Mouse (Mus musculus): ENCODE data around the gene Otp. TPM values are rescaled to one million over a fixed set of nuclear protein-coding genes. Genes with fewer than 3 reads are reported as not detected.

Otp gene
- polyA plus RNA-seq (2014; fragmentation: Nextera tagmentation; extraction: Ambion mirVana) = not detected in 2 replicates

DNA sequence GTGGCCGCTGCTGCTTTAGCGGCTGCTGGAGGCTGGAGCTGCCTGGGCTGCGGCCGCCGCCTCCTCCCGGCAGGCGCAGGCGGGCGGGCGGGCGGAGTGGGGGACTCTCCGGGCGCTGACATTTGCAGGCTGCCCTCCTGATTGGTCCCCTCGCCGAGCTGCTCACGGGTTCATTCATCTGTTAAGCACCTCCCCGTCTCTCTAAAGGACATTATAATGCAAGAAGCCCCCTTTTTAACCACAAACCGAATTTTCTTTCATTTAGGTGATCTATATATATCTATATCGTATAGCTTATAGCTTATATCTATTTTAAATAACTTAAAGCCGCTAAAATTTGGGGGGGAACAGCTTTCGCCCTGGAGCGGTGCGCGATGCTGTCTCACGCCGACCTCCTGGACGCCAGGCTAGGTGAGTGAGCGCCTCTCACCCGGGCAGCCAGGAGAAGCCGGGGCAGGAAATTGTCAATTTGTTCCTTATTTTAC, at the start of gene Otp:
TSS of gene Otp (plus strand) at position 207 of the 485 bp plus-strand sequence.
- ATAC-seq (ENCODE audit: low read depth) (no peak), DNase-seq (ENCODE audit: low spot score) (no peak)
- Histone ChIP-seq H3K36me3 (ENCODE audit: control insufficient read depth, insufficient read depth, low read length) (no peaks in the 10 kb centered on the region), H3K9me3 (ENCODE audit: control insufficient read depth, low read length) (no peaks in the 10 kb centered on the region), H3K4me2 (ENCODE audit: low read depth, low read length) (no peak within 1 kb of the TSS), H3K27me3 (replicated peaks; ENCODE audit: control insufficient read depth, insufficient read depth, low read length) (peaks cover 90% of the 10 kb centered on the region), H3K9ac (ENCODE audit: low read depth, low read length) (no peak within 1 kb of the TSS), H3K4me3 (ENCODE audit: low read depth, low read length) (no peak within 1 kb of the TSS), H3K4me1 (ENCODE audit: control insufficient read depth, insufficient read depth, low read length) (no peaks in the 10 kb centered on the region), H3K27ac (replicated peaks; ENCODE audit: low read depth, low read length) (no peak within 1 kb of the TSS)
- under 1% methylated on average over 23 of the region's 30 CpGs for WGBS

DNA sequence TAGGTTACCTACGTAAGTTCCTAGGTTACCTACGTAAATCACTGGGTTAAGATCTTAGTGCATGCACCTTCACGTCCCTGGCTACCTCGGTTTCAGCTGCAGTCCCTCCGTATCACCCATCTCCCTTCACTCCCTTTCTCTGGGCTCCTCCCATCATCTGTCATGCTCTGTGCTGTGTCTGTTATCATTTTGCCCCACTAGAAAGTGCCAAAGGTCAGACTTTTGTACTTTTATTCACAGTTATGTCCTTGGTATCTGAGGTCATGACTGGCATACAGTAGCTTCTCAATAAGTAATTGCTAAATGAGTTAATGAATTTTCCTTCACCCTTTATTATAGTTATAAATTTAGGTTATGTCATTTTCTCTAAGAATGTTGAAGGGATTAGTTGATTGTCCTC, 49.0 kb upstream of the Otp start:
- Histone ChIP-seq H3K4me2 (ENCODE audit: low read depth, low read length) (no peak overlapping the region), H3K9me3 (ENCODE audit: control insufficient read depth, low read length) (no peaks in the 10 kb centered on the region), H3K9ac (ENCODE audit: low read depth, low read length) (no peak overlapping the region), H3K4me1 (ENCODE audit: control insufficient read depth, insufficient read depth, low read length) (0 out of 2 replicates have a peak, but pooled peaks cover 5% of the 10 kb centered on the region), H3K4me3 (ENCODE audit: low read depth, low read length) (no peak overlapping the region), H3K36me3 (ENCODE audit: control insufficient read depth, insufficient read depth, low read length) (no peaks in the 10 kb centered on the region; the same call in 1 of the 2 replicates), H3K27me3 (replicated peaks; ENCODE audit: control insufficient read depth, insufficient read depth, low read length) (no peaks in the 10 kb centered on the region), H3K27ac (replicated peaks; ENCODE audit: low read depth, low read length) (no peak overlapping the region)
- ATAC-seq (ENCODE audit: low read depth) (no peak), DNase-seq (ENCODE audit: low spot score) (no peak)
- 91% methylated on average over 5 of the region's 5 CpGs for WGBS

DNA sequence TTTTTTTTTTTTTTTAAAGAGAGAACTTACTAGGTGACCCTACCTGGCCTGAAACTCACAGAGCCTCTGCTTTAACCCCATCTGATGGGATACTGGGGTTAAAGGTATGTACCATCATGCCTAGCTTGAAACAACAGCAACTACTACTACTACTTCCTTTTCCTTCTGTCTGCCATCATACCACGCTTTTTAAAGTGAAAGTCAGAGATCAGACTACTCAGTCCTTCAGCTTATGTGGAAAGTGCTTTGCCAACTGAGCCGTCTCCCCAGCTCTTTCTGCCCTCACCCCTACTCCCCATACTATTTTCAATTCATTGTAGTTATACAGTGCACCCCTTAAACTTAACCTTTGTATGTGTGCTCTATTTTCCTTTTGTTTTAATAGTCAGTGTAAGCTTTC, 48.4 kb upstream of the Otp start:
- no peak overlapping the region for H3K27ac ChIP-seq (replicated peaks; ENCODE audit: low read depth, low read length)
- no peak overlapping the region for H3K9ac ChIP-seq (ENCODE audit: low read depth, low read length)
- ATAC-seq (ENCODE audit: low read depth) (no peak), DNase-seq (ENCODE audit: low spot score) (no peak)
- H3K9me3 ChIP-seq (ENCODE audit: control insufficient read depth, low read length) = no peaks in the 10 kb centered on the region
- H3K4me2 ChIP-seq (ENCODE audit: low read depth, low read length) = no peak overlapping the region
- H3K36me3 ChIP-seq (ENCODE audit: control insufficient read depth, insufficient read depth, low read length) = no peaks in the 10 kb centered on the region; the same call in 1 of the 2 replicates
- WGBS = 71% methylated on average over 2 of the region's 2 CpGs
- 0 out of 2 replicates have a peak, but pooled peaks cover 5% of the 10 kb centered on the region for H3K4me1 ChIP-seq (ENCODE audit: control insufficient read depth, insufficient read depth, low read length)
- no peak overlapping the region for H3K4me3 ChIP-seq (ENCODE audit: low read depth, low read length)
- H3K27me3 ChIP-seq (replicated peaks; ENCODE audit: control insufficient read depth, insufficient read depth, low read length) = no peaks in the 10 kb centered on the region

DNA sequence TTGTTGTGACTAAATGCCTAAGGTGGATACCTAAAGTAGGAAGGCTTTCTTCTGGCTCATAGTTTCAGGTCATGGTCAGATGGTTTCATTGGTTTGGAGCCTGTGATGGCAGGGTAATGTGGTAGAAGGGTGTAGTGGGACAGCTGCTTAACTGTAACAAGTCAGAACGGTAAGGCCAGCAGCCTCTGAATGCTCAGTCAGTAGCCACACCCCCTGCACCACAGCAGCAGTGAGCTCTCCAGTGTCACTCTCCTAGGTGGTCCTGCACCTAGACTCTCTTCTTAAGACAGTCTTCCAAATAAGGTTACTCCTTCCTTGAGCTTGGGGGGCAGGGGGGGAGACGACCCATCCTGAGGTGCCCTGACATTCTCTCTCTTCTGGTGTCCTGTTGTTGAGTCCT, 47.6 kb upstream of the Otp start:
- H3K4me1 ChIP-seq (ENCODE audit: control insufficient read depth, insufficient read depth, low read length) = 0 out of 2 replicates have a peak, but pooled peaks cover 5% of the 10 kb centered on the region
- no peak overlapping the region for H3K27ac ChIP-seq (replicated peaks; ENCODE audit: low read depth, low read length)
- no peak overlapping the region for H3K9ac ChIP-seq (ENCODE audit: low read depth, low read length)
- H3K36me3 ChIP-seq (ENCODE audit: control insufficient read depth, insufficient read depth, low read length) = peaks cover 7% of the 10 kb centered on the region
- H3K9me3 ChIP-seq (ENCODE audit: control insufficient read depth, low read length) = no peaks in the 10 kb centered on the region
- ATAC-seq (ENCODE audit: low read depth) = no peak
- 29% methylated on average over 2 of the region's 2 CpGs for WGBS
- H3K4me2 ChIP-seq (ENCODE audit: low read depth, low read length) = no peak overlapping the region
- no peaks in the 10 kb centered on the region for H3K27me3 ChIP-seq (replicated peaks; ENCODE audit: control insufficient read depth, insufficient read depth, low read length)
- peak; percentile 14 for DNase-seq (ENCODE audit: low spot score)
- H3K4me3 ChIP-seq (ENCODE audit: low read depth, low read length) = no peak overlapping the region

DNA sequence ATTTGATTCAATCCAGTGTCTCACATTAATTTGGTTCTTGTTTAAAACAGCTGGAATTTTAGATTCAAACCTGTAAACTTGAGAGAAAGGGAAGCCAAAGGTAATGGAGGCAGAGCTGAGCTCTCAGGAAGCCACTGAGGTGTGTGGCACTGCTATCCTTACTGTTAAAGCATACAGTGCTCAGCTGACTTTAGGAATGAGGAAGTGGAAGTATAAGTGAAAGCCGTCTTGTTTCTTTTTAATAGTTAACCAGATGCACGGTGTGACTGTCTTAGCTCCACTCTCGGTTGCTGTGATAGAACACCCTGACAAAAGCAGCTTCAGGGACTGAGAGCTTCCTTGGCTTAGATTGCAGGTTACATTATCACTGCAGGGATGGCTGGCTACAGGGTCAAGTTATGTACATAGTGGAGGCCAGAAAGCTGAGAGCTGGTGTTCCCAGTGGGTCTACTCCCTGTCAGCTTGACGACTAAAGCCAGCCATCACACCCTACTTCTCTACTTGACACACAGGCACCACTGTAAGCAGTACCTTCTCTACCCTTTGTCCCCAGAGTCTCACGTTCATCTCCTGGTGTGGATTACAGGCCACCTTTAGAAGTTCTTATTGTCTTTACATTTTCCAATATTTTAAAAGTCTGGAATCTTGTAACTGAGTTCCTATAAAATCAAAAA, 37.2 kb upstream of the Otp start:
- DNase-seq (ENCODE audit: low spot score) (no peak), ATAC-seq (ENCODE audit: low read depth) (peak; percentile 55)
- Histone ChIP-seq H3K36me3 (ENCODE audit: control insufficient read depth, insufficient read depth, low read length) (peaks cover 58% of the 10 kb centered on the region), H3K4me3 (ENCODE audit: low read depth, low read length) (no peak overlapping the region), H3K9me3 (ENCODE audit: control insufficient read depth, low read length) (no peaks in the 10 kb centered on the region), H3K9ac (ENCODE audit: low read depth, low read length) (no peak overlapping the region), H3K4me1 (ENCODE audit: control insufficient read depth, insufficient read depth, low read length) (no peaks in the 10 kb centered on the region), H3K27me3 (replicated peaks; ENCODE audit: control insufficient read depth, insufficient read depth, low read length) (no peaks in the 10 kb centered on the region), H3K27ac (replicated peaks; ENCODE audit: low read depth, low read length) (no peak overlapping the region), H3K4me2 (ENCODE audit: low read depth, low read length) (no peak overlapping the region)
- WGBS = 63% methylated on average over 5 of the region's 5 CpGs

DNA sequence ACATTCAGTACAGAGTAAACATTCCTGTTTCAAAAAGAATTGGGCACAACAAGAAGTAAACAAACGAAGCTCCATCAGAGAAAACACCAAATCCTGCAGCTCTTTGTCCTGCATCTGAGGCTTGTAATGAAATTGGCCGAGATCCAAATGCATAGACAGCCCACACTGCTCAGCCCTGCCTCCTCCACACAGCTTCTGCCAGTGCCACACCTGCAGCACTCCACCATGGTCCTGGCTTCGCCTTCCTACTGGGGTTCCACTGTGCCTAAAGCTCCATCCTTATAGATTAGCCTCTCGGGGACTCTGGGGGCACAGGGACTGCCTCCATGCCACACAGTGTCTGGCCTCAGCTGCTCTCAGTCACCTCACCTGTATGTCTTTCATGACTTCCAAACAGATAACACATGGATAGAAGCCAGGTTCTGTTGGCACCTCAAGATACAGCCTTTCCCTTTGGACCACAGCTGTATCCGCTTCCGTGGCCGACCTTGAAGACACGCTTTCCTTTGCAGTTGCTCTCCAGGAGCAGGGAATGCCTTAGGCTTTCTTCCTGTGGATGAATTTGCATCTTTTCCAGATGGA, 36.6 kb upstream of the Otp start:
- Histone ChIP-seq H3K36me3 (ENCODE audit: control insufficient read depth, insufficient read depth, low read length) (peaks cover 57% of the 10 kb centered on the region), H3K27me3 (replicated peaks; ENCODE audit: control insufficient read depth, insufficient read depth, low read length) (no peaks in the 10 kb centered on the region), H3K9ac (ENCODE audit: low read depth, low read length) (no peak overlapping the region), H3K4me3 (ENCODE audit: low read depth, low read length) (no peak overlapping the region), H3K4me1 (ENCODE audit: control insufficient read depth, insufficient read depth, low read length) (no peaks in the 10 kb centered on the region), H3K4me2 (ENCODE audit: low read depth, low read length) (no peak overlapping the region), H3K27ac (replicated peaks; ENCODE audit: low read depth, low read length) (no peak overlapping the region), H3K9me3 (ENCODE audit: control insufficient read depth, low read length) (no peaks in the 10 kb centered on the region)
- DNase-seq (ENCODE audit: low spot score) (peak; percentile 58), ATAC-seq (ENCODE audit: low read depth) (peak; percentile 90)
- 77% methylated on average over 8 of the region's 8 CpGs for WGBS

DNA sequence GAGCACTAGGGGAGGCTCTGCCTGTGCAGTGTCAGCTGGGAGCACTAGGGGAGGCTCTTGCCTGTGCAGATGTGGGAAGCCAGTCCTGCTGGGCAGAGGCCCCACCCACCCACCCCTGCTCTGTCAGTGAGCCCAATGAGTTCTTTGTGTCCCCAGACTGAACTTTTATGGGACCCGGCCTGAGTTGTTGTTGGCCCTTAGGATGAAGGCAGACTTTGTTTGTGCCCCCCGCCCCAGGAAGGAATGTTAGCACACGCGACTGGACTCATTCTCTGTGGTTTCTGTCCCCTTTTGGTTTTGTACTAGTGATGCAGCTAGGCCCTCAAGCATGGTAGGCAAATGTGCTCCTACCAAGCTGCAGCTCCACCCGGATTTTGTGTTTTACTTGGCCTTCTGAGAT, 32.2 kb upstream of the Otp start:
- H3K36me3 ChIP-seq (ENCODE audit: control insufficient read depth, insufficient read depth, low read length) = peaks cover 33% of the 10 kb centered on the region
- ATAC-seq (ENCODE audit: low read depth) (no peak), DNase-seq (ENCODE audit: low spot score) (no peak)
- H3K9ac ChIP-seq (ENCODE audit: low read depth, low read length) = no peak overlapping the region
- H3K4me2 ChIP-seq (ENCODE audit: low read depth, low read length) = no peak overlapping the region
- no peaks in the 10 kb centered on the region for H3K27me3 ChIP-seq (replicated peaks; ENCODE audit: control insufficient read depth, insufficient read depth, low read length)
- no peak overlapping the region for H3K27ac ChIP-seq (replicated peaks; ENCODE audit: low read depth, low read length)
- WGBS = 55% methylated on average over 5 of the region's 5 CpGs
- no peak overlapping the region for H3K4me3 ChIP-seq (ENCODE audit: low read depth, low read length)
- H3K9me3 ChIP-seq (ENCODE audit: control insufficient read depth, low read length) = no peaks in the 10 kb centered on the region
- H3K4me1 ChIP-seq (ENCODE audit: control insufficient read depth, insufficient read depth, low read length) = no peaks in the 10 kb centered on the region

DNA sequence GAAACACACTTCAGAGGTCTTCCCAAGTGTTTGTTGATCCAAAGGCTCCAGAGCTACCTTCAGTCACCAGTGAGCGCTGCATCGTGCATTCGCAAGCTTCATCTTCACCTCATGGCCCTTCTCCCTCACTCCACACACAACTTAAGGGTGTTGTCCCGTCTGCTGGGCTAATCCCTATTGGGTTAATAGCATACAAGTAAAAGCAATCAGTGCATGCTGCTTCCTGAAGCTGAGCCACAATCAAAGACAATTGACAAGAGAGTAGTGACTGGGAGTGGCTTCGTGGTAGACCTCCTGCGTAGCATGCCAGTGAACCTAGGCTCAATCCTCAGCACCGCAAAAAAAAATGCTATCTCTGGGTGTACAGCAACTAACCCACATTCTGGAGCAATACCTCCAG, 27.5 kb upstream of the Otp start:
- Histone ChIP-seq H3K9ac (ENCODE audit: low read depth, low read length) (no peak overlapping the region), H3K4me2 (ENCODE audit: low read depth, low read length) (no peak overlapping the region), H3K36me3 (ENCODE audit: control insufficient read depth, insufficient read depth, low read length) (peaks cover 7% of the 10 kb centered on the region; the same call in 1 of the 2 replicates), H3K4me3 (ENCODE audit: low read depth, low read length) (no peak overlapping the region), H3K27ac (replicated peaks; ENCODE audit: low read depth, low read length) (no peak overlapping the region), H3K9me3 (ENCODE audit: control insufficient read depth, low read length) (no peaks in the 10 kb centered on the region), H3K27me3 (replicated peaks; ENCODE audit: control insufficient read depth, insufficient read depth, low read length) (no peaks in the 10 kb centered on the region), H3K4me1 (ENCODE audit: control insufficient read depth, insufficient read depth, low read length) (no peaks in the 10 kb centered on the region)
- DNase-seq (ENCODE audit: low spot score) (no peak), ATAC-seq (ENCODE audit: low read depth) (no peak)
- WGBS = 78% methylated on average over 7 of the region's 7 CpGs

DNA sequence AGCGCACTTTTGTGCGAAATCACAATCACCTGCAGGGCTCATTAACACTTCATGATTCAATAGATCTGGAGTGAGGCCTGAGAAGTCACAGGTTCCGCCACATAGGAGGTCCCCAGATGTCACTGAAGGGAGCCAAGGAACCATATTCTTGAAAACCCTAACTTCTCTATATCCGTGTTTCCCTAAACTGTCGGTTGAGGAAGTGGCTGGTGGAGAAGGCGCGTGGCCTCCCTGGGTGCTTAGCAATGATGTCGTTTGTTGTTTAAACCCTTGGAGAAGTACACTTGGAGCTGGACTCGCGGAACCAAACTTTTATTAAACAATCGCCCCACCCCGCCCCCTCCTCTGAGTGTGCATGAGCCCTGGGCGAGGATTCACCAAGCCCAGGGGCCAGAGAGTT, 26.1 kb upstream of the Otp start:
- H3K27ac ChIP-seq (replicated peaks; ENCODE audit: low read depth, low read length) = no peak overlapping the region
- whole genome bisulfite sequencing = 77% methylated on average over 13 of the region's 13 CpGs
- DNase-seq (ENCODE audit: low spot score) = no peak
- no peaks in the 10 kb centered on the region for H3K9me3 ChIP-seq (ENCODE audit: control insufficient read depth, low read length)
- H3K4me2 ChIP-seq (ENCODE audit: low read depth, low read length) = no peak overlapping the region
- H3K4me3 ChIP-seq (ENCODE audit: low read depth, low read length) = no peak overlapping the region
- no peaks in the 10 kb centered on the region for H3K27me3 ChIP-seq (replicated peaks; ENCODE audit: control insufficient read depth, insufficient read depth, low read length)
- H3K4me1 ChIP-seq (ENCODE audit: control insufficient read depth, insufficient read depth, low read length) = no peaks in the 10 kb centered on the region
- ATAC-seq (ENCODE audit: low read depth) = no peak
- H3K9ac ChIP-seq (ENCODE audit: low read depth, low read length) = no peak overlapping the region
- no peaks in the 10 kb centered on the region for H3K36me3 ChIP-seq (ENCODE audit: control insufficient read depth, insufficient read depth, low read length)
